Mouse (Mus musculus) thymus, adult 2 months (tissue): ENCODE data around the gene Cntnap2.

Experiments used
- CTCF ChIP-seq: fragments of 200-500 bp; IDR thresholded peaks from 2 replicates; pipeline ENCODE4 v1.5.1; 2012; ENCODE audit warnings: mild to moderate bottlenecking, control low read depth, low read length, moderate library complexity, borderline replicate concordance; ENCODE audit not compliant: control insufficient read depth, poor library complexity, insufficient read depth; ENCODE audit errors: extremely low read depth
- POLR2A ChIP-seq: fragments of 200-500 bp; IDR thresholded peaks from 2 replicates; pipeline ENCODE4 v1.6.1; 2012; ENCODE audit warnings: mild to moderate bottlenecking, low read length, control low read depth, moderate library complexity; ENCODE audit not compliant: control insufficient read depth, poor library complexity, insufficient read depth; ENCODE audit errors: extremely low read depth

DNA sequence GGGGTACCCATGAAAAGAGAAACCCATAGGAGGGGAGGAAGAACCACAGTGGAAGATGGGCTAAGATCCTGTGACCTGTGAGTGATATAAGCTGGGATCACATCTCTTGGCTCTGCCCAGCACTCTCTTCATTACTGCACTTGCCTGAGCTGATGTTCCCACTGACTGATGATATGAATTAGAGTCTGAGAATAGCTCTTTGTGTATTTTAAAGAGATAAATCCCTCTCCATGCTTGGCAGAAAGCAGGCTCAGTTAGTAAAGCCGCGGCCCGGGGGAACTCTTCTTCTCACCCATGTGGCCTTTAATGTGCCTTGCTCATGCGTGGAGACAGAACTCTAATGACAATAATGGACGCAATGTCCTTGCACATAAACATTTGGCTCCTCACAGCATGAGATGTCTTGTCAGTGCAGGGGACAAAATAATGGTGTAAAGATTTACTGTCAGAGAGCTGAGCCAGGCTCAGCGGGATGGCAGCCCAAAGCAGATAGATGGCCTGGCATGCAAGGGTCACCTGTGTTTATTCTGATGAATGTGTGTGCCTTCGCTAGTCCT, 485.2 kb downstream of the Cntnap2 start:
- TF ChIP-seq CTCF (no peak), POLR2A (no peak)
